Mouse (Mus musculus) forebrain, embryonic 14.5 days (tissue): ENCODE results near the gene B4galt1. TPM values are rescaled to one million over a fixed set of nuclear protein-coding genes. Genes with fewer than 3 reads are reported as not detected.
"Not testable (repeated sequence)": the region's sequence is repeated elsewhere in the genome, so short reads cannot be mapped to it uniquely, and the experiment has no call there.

Experiments used
- ATAC-seq: fragments of 200-750 bp; cut with Nextera tagmentation; 2 replicates; pipeline ENCODE4 v1.8.0; 2017; ENCODE audit warnings: mild to moderate bottlenecking, moderate library complexity
- DNase-seq: peaks from one replicate; pipeline ENCODE4 v3.0.0-alpha.2; 2015; ENCODE audit warnings: low spot score
- H3K27ac ChIP-seq: fragments of 300-500 bp; sonication (generic); 2 replicates; pipeline ENCODE4 v1.5.1; 2014; ENCODE audit warnings: low read depth, mild to moderate bottlenecking, control low read depth, low read length, moderate library complexity
- H3K27me3 ChIP-seq: fragments of 300-500 bp; sonication (generic); replicated peaks from 2 replicates; pipeline ENCODE4 v1.6.1; 2014; ENCODE audit warnings: low read length, control low read depth, mixed read lengths; ENCODE audit not compliant: control insufficient read depth, insufficient read depth
- H3K36me3 ChIP-seq: fragments of 300-500 bp; sonication (generic); 2 replicates; pipeline ENCODE4 v1.6.1; 2014; ENCODE audit warnings: low read length, control low read depth; ENCODE audit not compliant: control insufficient read depth, insufficient read depth
- H3K4me1 ChIP-seq: fragments of 300-500 bp; sonication (generic); 2 replicates; pipeline ENCODE4 v1.6.1; 2014; ENCODE audit warnings: antibody characterized with exemption, low read length, control low read depth; ENCODE audit not compliant: control insufficient read depth, insufficient read depth
- H3K4me2 ChIP-seq: fragments of 300-500 bp; sonication (generic); 2 replicates; pipeline ENCODE4 v1.6.1; 2014; ENCODE audit warnings: mild to moderate bottlenecking, control low read depth, low read length
- H3K4me3 ChIP-seq: fragments of 300-500 bp; sonication (generic); 2 replicates; pipeline ENCODE4 v1.5.1; 2014; ENCODE audit warnings: low read depth, low read length, control low read depth
- H3K9ac ChIP-seq: fragments of 300-500 bp; sonication (generic); 2 replicates; pipeline ENCODE4 v1.6.1; 2014; ENCODE audit warnings: mild to moderate bottlenecking, low read length, control low read depth, moderate library complexity
- H3K9me3 ChIP-seq: fragments of 300-500 bp; sonication (generic); replicated peaks from 2 replicates; pipeline ENCODE4 v1.6.1; 2016; ENCODE audit warnings: low read length, control low read depth, mixed read lengths; ENCODE audit not compliant: control insufficient read depth
- WGBS: fragments of 180-500 bp; shearing (Covaris S2); extraction: QIAGEN DNeasy Blood & Tissue Kit; methylation state at CpG from one replicate; pipeline ENCODE4 v1.1.7; 2014; 5-methylcytosine and 5-hydroxymethylcytosine counted together
- polyA plus RNA-seq: library from polyadenylated mRNA; unstranded; fragments of >200 nt; fragmentation: Nextera tagmentation; extraction: Ambion mirVana; gene quantifications from 2 replicates; pipeline ENCODE4 v1.2.1, GENCODE M21; 2014

Gene B4galt1
- polyA plus RNA-seq, 1 experiment from 2014 or later, result 6.8 TPM

- Histone ChIP-seq H3K9ac (no peak overlapping the region), H3K9me3 (no peaks in the 10 kb centered on the region), H3K4me2 (no peak overlapping the region), H3K36me3 (peaks cover 15% of the 10 kb centered on the region), H3K4me3 (no peak overlapping the region), H3K27me3 (no peaks in the 10 kb centered on the region), H3K27ac (no peak overlapping the region), H3K4me1 (no peaks in the 10 kb centered on the region)
- ATAC-seq (no peak), DNase-seq (no peak)
- WGBS, result 92% methylated on average over 5 of the region's 5 CpGs
These were observed 43.3 kb downstream of the B4galt1 start for GRCm38 (mm10) chr4:40810481-40810880.

DNA sequence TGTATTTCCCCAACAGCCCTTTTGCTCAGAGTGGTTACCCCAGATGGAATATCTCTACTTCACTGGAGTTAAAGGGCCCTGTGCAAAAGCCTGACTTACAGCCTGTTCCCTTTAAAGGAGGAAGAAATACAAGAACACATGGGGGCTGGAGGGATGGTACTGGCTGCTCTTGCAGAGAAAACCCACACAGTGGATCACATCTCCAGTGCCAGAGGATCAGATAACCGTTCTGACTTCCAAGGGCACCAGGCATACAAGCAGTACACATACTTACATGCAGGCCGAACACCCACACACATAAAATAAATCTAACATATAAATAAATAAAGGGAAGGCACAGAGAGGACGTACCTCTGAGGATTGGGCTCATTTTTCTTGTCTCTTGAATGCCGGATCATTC lies 46.4 kb downstream of the B4galt1 start:
- H3K27ac ChIP-seq, result no peak overlapping the region
- 95% methylated on average over 4 of the region's 4 CpGs for WGBS
- H3K4me2 ChIP-seq, result no peak overlapping the region
- H3K4me3 ChIP-seq, result no peak overlapping the region
- DNase-seq, result no peak
- no peaks in the 10 kb centered on the region for H3K4me1 ChIP-seq
- H3K9ac ChIP-seq, result no peak overlapping the region
- no peaks in the 10 kb centered on the region for H3K9me3 ChIP-seq
- no peak for ATAC-seq
- no peaks in the 10 kb centered on the region for H3K27me3 ChIP-seq
- H3K36me3 ChIP-seq, result peaks cover 15% of the 10 kb centered on the region

- Histone ChIP-seq H3K27ac (no peak overlapping the region), H3K4me1 (no peaks in the 10 kb centered on the region), H3K36me3 (peaks cover 10% of the 10 kb centered on the region), H3K9me3 (no peaks in the 10 kb centered on the region), H3K4me3 (no peak overlapping the region), H3K27me3 (no peaks in the 10 kb centered on the region), H3K9ac (no peak overlapping the region), H3K4me2 (no peak overlapping the region)
- no peak for ATAC-seq
- DNase-seq, result no peak
- 86% methylated on average over 8 of the region's 8 CpGs for WGBS
These were observed 48.4 kb downstream of the B4galt1 start for GRCm38 (mm10) chr4:40805401-40805800.

- H3K36me3 ChIP-seq, result peaks cover 10% of the 10 kb centered on the region
- H3K4me2 ChIP-seq, result no peak overlapping the region
- H3K27ac ChIP-seq, result no peak overlapping the region
- DNase-seq, result no peak
- WGBS, result 92% methylated on average over 3 of the region's 3 CpGs
- no peaks in the 10 kb centered on the region for H3K4me1 ChIP-seq
- ATAC-seq, result no peak
- no peaks in the 10 kb centered on the region for H3K9me3 ChIP-seq
- H3K4me3 ChIP-seq, result no peak overlapping the region
- no peak overlapping the region for H3K9ac ChIP-seq
- no peaks in the 10 kb centered on the region for H3K27me3 ChIP-seq
These were observed 51.0 kb downstream of the B4galt1 start for GRCm38 (mm10) chr4:40802787-40803186.

GRCm38 (mm10) chr4:40801908-40802307 lies 51.9 kb downstream of the B4galt1 start:
- no peak overlapping the region for H3K4me3 ChIP-seq
- no peak overlapping the region for H3K27ac ChIP-seq
- DNase-seq, result no peak
- no peaks in the 10 kb centered on the region for H3K4me1 ChIP-seq
- peaks cover 5% of the 10 kb centered on the region for H3K36me3 ChIP-seq
- no peaks in the 10 kb centered on the region for H3K27me3 ChIP-seq
- no peak overlapping the region for H3K4me2 ChIP-seq
- H3K9me3 ChIP-seq, result no peaks in the 10 kb centered on the region
- no peak overlapping the region for H3K9ac ChIP-seq
- WGBS, result 90% methylated on average over 4 of the region's 4 CpGs
- no peak for ATAC-seq

DNA sequence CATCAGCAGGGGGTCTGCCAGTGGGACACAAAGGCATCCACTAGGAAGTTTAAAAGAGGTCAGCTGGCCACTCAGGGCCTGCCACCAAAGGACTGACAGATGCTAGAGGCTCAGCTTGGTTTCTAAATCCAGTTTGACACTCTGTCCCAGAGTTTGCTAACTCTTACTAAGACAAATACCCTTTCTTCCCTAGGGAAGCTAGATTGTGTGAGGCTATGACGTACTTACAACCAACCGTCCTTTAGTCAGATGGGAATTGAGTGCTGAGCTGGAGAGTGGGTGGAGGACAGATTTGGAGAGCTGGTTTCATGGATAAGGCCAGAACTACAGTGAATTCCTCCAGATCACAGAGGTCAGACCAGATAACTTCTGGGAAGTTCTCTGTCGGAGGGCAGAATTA lies 52.9 kb downstream of the B4galt1 start:
- DNase-seq, result no peak
- WGBS, result 84% methylated on average over 3 of the region's 3 CpGs

DNA sequence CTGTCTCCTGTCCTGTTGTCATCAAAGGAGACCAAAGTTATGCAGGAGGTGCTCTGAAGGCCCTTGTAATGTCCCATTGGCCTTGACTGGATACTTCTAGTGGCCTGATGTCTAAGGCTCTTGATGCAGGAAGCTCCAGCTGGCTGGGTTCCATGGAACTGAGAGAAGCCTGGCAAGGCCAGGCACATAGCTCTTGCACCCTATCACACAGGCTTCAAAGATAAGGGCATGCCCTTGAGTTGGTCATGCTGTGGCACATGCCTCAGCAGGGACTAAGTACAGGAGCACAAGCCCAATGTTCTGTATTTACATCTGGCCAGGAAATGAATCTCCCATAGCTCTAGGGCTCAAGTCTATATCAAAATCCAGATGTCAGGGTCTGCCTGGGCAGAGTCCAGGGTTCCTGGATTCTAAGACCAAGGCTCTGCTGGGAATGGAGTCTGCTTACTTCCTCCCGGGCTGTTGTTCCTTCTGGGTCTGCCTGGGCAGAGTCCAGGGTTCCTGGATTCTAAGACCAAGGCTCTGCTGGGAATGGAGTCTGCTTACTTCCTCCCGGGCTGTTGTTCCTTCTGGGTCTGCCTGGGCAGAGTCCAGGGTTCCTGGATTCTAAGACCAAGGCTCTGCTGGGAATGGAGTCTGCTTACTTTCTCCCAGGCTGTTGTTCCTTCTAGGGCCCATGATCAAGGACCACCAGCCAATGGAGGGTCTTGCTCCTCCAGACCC lies 54.8 kb downstream of the B4galt1 start:
- H3K4me1 ChIP-seq, H3K9me3 ChIP-seq, H3K4me2 ChIP-seq, H3K27me3 ChIP-seq, ATAC-seq, H3K9ac ChIP-seq, DNase-seq, H3K36me3 ChIP-seq, H3K27ac ChIP-seq, H3K4me3 ChIP-seq: not testable (repeated sequence)
- 100% methylated on average over 1 of the region's 2 CpGs for WGBS

More for the DNA sequence above, 52.9 kb downstream of the B4galt1 start:
- H3K9me3 ChIP-seq, result no peaks in the 10 kb centered on the region
- H3K36me3 ChIP-seq, result no peaks in the 10 kb centered on the region
- ATAC-seq, result no peak
- H3K9ac ChIP-seq, result no peak overlapping the region
- no peak overlapping the region for H3K4me3 ChIP-seq
- no peak overlapping the region for H3K27ac ChIP-seq
- no peaks in the 10 kb centered on the region for H3K27me3 ChIP-seq
- no peaks in the 10 kb centered on the region for H3K4me1 ChIP-seq
- no peak overlapping the region for H3K4me2 ChIP-seq

DNA sequence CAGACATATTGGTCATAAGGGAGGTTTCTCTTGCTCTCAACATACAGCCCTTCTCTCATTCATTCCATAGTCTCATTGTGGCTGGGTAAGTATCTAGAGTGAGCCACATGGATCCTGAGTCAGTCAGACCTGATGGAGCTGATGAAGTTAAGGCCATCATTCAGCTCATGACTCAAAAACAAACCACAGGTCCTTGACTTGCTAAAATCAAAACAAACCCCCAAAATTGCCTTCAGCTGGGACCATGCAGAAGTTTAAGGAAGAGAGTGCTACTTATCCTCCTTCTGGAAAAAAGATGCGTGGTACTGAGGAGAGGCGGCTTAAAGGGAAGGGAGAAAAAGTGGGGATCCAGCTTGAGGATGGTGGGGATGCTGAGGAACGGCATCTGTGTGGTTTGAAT lies 58.0 kb downstream of the B4galt1 start:
- H3K9ac ChIP-seq, result no peak overlapping the region
- no peak overlapping the region for H3K4me2 ChIP-seq
- DNase-seq, result no peak
- H3K27ac ChIP-seq, result no peak overlapping the region
- ATAC-seq, result no peak
- H3K4me1 ChIP-seq, result no peaks in the 10 kb centered on the region
- no peaks in the 10 kb centered on the region for H3K27me3 ChIP-seq
- 90% methylated on average over 3 of the region's 3 CpGs for WGBS
- no peaks in the 10 kb centered on the region for H3K9me3 ChIP-seq
- H3K4me3 ChIP-seq, result no peak overlapping the region
- no peaks in the 10 kb centered on the region for H3K36me3 ChIP-seq

- no peaks in the 10 kb centered on the region for H3K9me3 ChIP-seq
- no peak overlapping the region for H3K4me3 ChIP-seq
- H3K4me2 ChIP-seq, result no peak overlapping the region
- H3K36me3 ChIP-seq, result no peaks in the 10 kb centered on the region
- no peak overlapping the region for H3K9ac ChIP-seq
- DNase-seq (no peak), ATAC-seq (no peak)
- no peaks in the 10 kb centered on the region for H3K4me1 ChIP-seq
- no peak overlapping the region for H3K27ac ChIP-seq
- no peaks in the 10 kb centered on the region for H3K27me3 ChIP-seq
These were observed 59.5 kb downstream of the B4galt1 start for GRCm38 (mm10) chr4:40794320-40794719.
